Mouse (Mus musculus) myocyte (in vitro differentiated cells): ENCODE data around the gene Hipk4. TPM values are rescaled to one million over a fixed set of nuclear protein-coding genes. Genes with fewer than 3 reads are reported as not detected.

Experiments
- H3K27me3 ChIP-seq: one replicate; pipeline ENCODE4 v1.6.1; 2011; ENCODE audit not compliant: control insufficient read depth, insufficient read depth, insufficient read length
- H3K36me3 ChIP-seq: one replicate; pipeline ENCODE4 v1.6.1; 2011; ENCODE audit not compliant: control insufficient read depth, insufficient read depth
- H3K4me2 ChIP-seq: one replicate; pipeline ENCODE4 v1.6.1; 2011; ENCODE audit warnings: low read depth, control low read depth
- H3K4me3 ChIP-seq: one replicate; pipeline ENCODE4 v1.5.1; 2011; ENCODE audit warnings: mild to moderate bottlenecking, control low read depth, moderate library complexity
- H3K79me2 ChIP-seq: one replicate; pipeline ENCODE4 v1.6.1; 2011; ENCODE audit not compliant: control insufficient read depth, insufficient read depth
- H3ac ChIP-seq: one replicate; pipeline ENCODE4 v1.6.1; 2011; ENCODE audit not compliant: control insufficient read depth, insufficient read length
- CEBPB ChIP-seq: IDR thresholded peaks from 2 replicates; pipeline ENCODE4 v1.6.1; 2011; ENCODE audit warnings: mild to moderate bottlenecking, moderate library complexity; ENCODE audit not compliant: poor library complexity, insufficient read depth, severe bottlenecking
- E2F4 ChIP-seq: IDR thresholded peaks from one replicate; pipeline ENCODE4 v1.6.1; 2011; ENCODE audit warnings: mild to moderate bottlenecking, control low read depth, moderate library complexity; ENCODE audit not compliant: insufficient read depth
- MAX ChIP-seq: IDR thresholded peaks from one replicate; pipeline ENCODE4 v1.6.1; 2011; ENCODE audit warnings: low read depth, mild to moderate bottlenecking, control low read depth
- MYOD1 ChIP-seq, 3 experiments: IDR thresholded peaks; one replicate each; pipeline ENCODE4 v1.6.1; 2011; ENCODE audit warnings: control low read depth in 2 of 3, low read depth in 2 of 3, mild to moderate bottlenecking in 2 of 3, moderate library complexity in 1 of 3; ENCODE audit not compliant: insufficient read length in 2 of 3, control insufficient read depth in 1 of 3
- MYOG ChIP-seq, 3 experiments: IDR thresholded peaks; one replicate each; pipeline ENCODE4 v1.6.1; 2011; ENCODE audit warnings: control low read depth in 2 of 3, low read depth in 2 of 3, mild to moderate bottlenecking in 2 of 3; ENCODE audit not compliant: insufficient read length in 2 of 3, control insufficient read depth in 1 of 3, insufficient read depth in 1 of 3
- POLR2A ChIP-seq: IDR thresholded peaks from one replicate; pipeline ENCODE4 v1.6.1; 2011; ENCODE audit warnings: low read depth, mild to moderate bottlenecking, control low read depth, moderate library complexity; ENCODE audit not compliant: insufficient read length
- POLR2AphosphoS2 ChIP-seq: IDR thresholded peaks from one replicate; pipeline ENCODE4 v1.6.1; 2011; ENCODE audit warnings: low read depth, control low read depth; ENCODE audit not compliant: insufficient read length
- REST ChIP-seq: IDR thresholded peaks from one replicate; pipeline ENCODE4 v1.6.1; 2011; ENCODE audit warnings: mild to moderate bottlenecking, control low read depth, moderate library complexity; ENCODE audit not compliant: insufficient read depth, insufficient read length
- SRF ChIP-seq: IDR thresholded peaks from one replicate; pipeline ENCODE4 v1.6.1; 2011; ENCODE audit warnings: low read depth; ENCODE audit not compliant: control insufficient read depth, insufficient read length
- TCF12 ChIP-seq: IDR thresholded peaks from one replicate; pipeline ENCODE4 v1.6.1; 2011; ENCODE audit warnings: mild to moderate bottlenecking, control low read depth; ENCODE audit not compliant: poor library complexity, insufficient read depth, severe bottlenecking
- TCF3 ChIP-seq: IDR thresholded peaks from one replicate; pipeline ENCODE4 v1.6.1; 2011; ENCODE audit warnings: low read depth, control low read depth; ENCODE audit not compliant: insufficient read length
- USF1 ChIP-seq: IDR thresholded peaks from one replicate; pipeline ENCODE4 v1.6.1; 2011; ENCODE audit warnings: low read depth, mild to moderate bottlenecking, control low read depth, moderate library complexity
- polyA plus RNA-seq: library from polyadenylated mRNA; unstranded; fragments of >200 nt; fragmentation: generic; extraction: Trizol; gene quantifications from one replicate; pipeline ENCODE4 v1.2.1, GENCODE M21; 2012; ENCODE audit warnings: missing spikeins

The Hipk4 gene
- polyA plus RNA-seq, 1 experiment = 0.98 TPM

DNA sequence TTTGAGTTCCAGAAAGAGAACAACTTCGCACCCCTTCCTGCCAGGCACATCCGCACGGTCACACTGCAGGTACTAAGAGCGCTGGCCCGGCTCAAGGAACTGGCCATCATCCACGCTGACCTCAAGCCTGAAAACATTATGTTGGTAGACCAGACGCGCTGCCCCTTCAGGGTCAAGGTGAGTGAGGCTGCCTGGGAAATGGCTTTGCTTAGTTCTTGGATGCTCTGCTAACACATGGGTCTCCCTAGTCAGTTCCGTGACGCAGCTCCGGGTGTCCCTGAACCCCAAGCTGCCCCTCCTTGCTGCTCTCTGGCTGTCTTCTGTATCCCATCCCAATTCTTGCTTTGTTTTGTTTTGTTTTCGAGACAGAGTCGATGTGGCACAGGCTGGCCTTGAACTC lies 738 bp downstream of the Hipk4 start:
- Histone ChIP-seq H3K4me3 (no peak overlapping the region), H3K79me2 (no peaks in the 10 kb centered on the region), H3ac (no peak overlapping the region), H3K4me2 (no peak overlapping the region), H3K27me3 (no peaks in the 10 kb centered on the region), H3K36me3 (no peaks in the 10 kb centered on the region)
- no peak for TF ChIP-seq TCF12
- TF ChIP-seq MYOG (IDR thresholded peaks at IDR 0.05; ENCODE audit: control insufficient read depth in 1 of 3, insufficient read depth in 1 of 3, insufficient read length in 2 of 3, low read depth in 2 of 3) = no peak
- TF ChIP-seq POLR2AphosphoS2 = no peak
- TF ChIP-seq USF1 = no peak

DNA sequence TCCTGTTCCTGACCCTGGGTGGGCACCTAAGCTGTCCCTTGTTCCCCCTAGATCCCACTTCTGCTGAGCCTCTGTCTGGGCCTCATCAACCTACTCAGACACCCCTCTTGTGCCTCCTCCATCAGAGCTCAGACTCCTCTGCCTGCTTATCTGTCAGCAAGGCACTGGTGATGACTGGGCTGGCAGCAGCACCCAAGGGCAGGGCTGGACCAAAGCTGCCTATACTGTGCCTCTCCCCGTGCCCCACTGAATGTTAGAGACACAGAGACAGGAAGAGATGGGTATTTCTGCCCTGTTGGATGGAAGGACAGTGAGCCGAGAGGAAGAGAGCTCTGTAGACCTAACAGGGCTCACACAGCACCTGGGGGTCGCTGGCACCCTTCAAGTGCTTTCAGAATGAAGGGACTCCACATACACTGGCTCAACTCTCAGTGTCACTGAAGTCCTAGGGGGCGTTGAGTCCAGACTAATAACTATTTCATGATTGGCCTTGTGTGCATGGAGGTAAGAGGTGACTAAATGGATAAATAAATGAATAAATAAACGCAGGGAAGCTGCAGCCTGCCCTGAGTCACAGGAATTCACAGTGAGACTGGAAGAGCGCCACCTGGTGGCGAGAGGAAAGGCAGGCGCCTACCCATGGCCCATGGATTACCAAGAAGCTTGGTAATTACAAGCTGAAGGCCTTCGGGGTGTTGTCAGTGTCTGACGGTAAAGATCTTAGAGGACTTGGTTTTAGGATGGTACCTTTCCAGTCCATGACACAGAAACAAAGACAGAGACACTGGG lies 3.2 kb downstream of the Hipk4 start:
- Histone ChIP-seq H3ac (no peak overlapping the region), H3K4me2 (no peak overlapping the region)
- TF ChIP-seq USF1 (no peak), POLR2AphosphoS2 (peak; percentile 14)

DNA sequence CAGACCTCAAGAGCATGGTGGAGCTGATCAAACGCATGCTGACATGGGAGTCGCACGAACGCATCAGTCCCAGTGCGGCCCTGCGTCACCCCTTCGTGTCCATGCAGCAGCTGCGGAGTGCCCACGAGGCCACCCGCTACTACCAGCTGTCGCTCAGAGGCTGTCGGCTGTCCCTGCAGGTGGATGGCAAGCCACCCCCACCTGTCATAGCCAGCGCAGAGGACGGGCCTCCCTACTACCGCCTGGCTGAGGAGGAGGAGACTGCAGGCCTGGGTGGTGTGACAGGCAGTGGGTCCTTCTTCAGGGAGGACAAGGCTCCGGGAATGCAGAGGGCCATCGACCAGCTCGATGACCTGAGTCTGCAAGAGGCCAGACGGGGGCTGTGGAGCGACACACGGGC lies 6.0 kb downstream of the Hipk4 start:
- Histone ChIP-seq H3K36me3 (no peaks in the 10 kb centered on the region), H3K27me3 (no peaks in the 10 kb centered on the region), H3K4me2 (no peak overlapping the region), H3K4me3 (no peak overlapping the region), H3K79me2 (no peaks in the 10 kb centered on the region), H3ac (no peak overlapping the region)
- TF ChIP-seq MYOG (IDR thresholded peaks at IDR 0.05; ENCODE audit: control insufficient read depth in 1 of 3, insufficient read depth in 1 of 3, insufficient read length in 2 of 3, low read depth in 2 of 3) (peak in 2 of 3 experiments; percentile 89 to 93), TCF3 (peak; percentile 32), POLR2A (no peak), MYOD1 (IDR thresholded peaks at IDR 0.05; ENCODE audit: control insufficient read depth in 1 of 3, insufficient read length in 2 of 3, low read depth in 2 of 3) (peak in 2 of 3 experiments; percentile 70 to 71)

More for the DNA sequence above, 3.2 kb downstream of the Hipk4 start:
- H3K27me3 ChIP-seq = no peaks in the 10 kb centered on the region
- H3K36me3 ChIP-seq = no peaks in the 10 kb centered on the region
- H3K4me3 ChIP-seq = no peak overlapping the region
- H3K79me2 ChIP-seq = no peaks in the 10 kb centered on the region

DNA sequence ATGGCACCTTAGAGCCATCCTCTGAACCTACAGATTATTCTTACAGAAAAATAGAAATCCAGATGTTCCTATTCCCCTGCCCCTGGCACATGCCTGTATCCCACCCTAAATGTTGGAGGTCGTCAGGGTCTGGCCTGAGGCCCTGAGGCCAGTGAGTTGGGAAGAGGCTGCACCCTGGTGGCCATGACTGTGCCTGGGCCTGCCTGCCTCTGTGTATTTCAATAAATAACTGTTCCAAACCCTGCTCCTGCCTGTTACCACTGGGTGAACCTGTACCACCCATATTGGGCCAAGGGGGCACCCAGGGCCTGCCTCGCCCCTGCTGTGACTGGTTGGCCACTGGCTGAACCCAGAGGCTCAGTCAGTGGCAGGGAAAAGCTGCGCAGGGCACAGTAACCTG lies 7.9 kb downstream of the Hipk4 start:
- peaks cover 8% of the 10 kb centered on the region for H3K36me3 ChIP-seq
- no peak for TF ChIP-seq CEBPB

DNA sequence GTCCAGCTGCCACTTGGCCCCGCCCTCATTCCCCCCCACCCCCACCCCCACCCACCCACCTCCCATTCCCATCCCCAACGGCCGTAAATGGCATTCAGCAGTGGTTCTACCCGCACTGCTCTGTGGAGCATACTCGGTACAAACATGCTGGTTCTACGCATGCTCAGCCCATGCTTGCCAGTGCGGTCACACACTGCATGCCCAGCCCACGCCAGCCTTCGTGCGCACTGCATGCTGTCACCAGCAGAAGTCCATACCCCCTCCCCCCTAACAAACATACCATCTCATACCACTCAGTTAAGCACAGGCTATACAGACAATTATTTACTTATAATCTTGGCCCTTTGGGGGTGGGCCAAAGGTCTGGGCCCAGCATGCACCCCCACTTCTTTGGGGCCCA lies 8.6 kb downstream of the Hipk4 start:
- peak overlapping the region; percentile 6 for H3K4me2 ChIP-seq
- no peak overlapping the region for H3ac ChIP-seq
- H3K36me3 ChIP-seq = peaks cover 8% of the 10 kb centered on the region
- no peak for TF ChIP-seq REST
- TF ChIP-seq MYOD1 (IDR thresholded peaks at IDR 0.05; ENCODE audit: control insufficient read depth in 1 of 3, insufficient read length in 2 of 3, low read depth in 2 of 3) = no peak
- no peak for TF ChIP-seq SRF
- TF ChIP-seq TCF12 = no peak
- TF ChIP-seq POLR2AphosphoS2 = no peak
- no peak for TF ChIP-seq MAX
- TF ChIP-seq POLR2A = no peak
- TF ChIP-seq TCF3 = no peak
- TF ChIP-seq MYOG (IDR thresholded peaks at IDR 0.05; ENCODE audit: control insufficient read depth in 1 of 3, insufficient read depth in 1 of 3, insufficient read length in 2 of 3, low read depth in 2 of 3) = no peak
- no peak for TF ChIP-seq CEBPB
- no peak for TF ChIP-seq E2F4
- no peak for TF ChIP-seq USF1
- no peak overlapping the region for H3K4me3 ChIP-seq
- no peaks in the 10 kb centered on the region for H3K79me2 ChIP-seq
- no peaks in the 10 kb centered on the region for H3K27me3 ChIP-seq

More for the DNA sequence above, 7.9 kb downstream of the Hipk4 start:
- Histone ChIP-seq H3K4me3 (no peak overlapping the region), H3K4me2 (no peak overlapping the region), H3K79me2 (no peaks in the 10 kb centered on the region), H3ac (no peak overlapping the region), H3K27me3 (no peaks in the 10 kb centered on the region)

DNA sequence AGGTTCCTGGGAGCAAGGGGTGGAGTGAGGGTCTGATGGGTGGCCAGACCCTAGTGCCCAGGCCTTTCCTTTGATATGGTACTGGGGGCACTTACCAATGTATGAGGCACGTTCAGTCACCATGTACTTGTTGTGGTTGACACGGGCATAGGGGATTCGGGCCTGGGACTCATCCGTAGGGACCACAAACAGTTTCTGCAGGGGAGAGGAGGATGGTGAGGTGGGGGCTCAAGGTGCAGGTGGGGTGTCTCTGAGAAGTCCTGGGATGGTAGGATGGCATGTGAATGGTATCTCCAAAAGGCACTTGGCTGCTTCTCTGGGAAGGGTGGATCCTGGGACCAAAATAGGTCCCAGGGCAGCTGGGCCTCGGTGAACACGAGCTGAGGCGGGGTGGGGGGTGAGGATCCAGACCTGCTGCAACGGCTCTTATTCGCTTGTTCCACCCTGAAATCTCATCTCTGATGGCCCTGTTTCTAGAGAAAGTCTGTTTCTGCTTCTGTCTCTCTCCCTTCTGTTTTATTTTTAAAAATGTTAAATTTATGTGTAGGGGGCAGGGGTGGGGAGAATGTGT lies 9.5 kb downstream of the Hipk4 start:
- Histone ChIP-seq H3K79me2 (no peaks in the 10 kb centered on the region), H3K4me2 (no peak overlapping the region), H3K4me3 (no peak overlapping the region), H3K36me3 (peaks cover 8% of the 10 kb centered on the region), H3ac (no peak overlapping the region), H3K27me3 (no peaks in the 10 kb centered on the region)
- TF ChIP-seq E2F4 (no peak), MYOD1 (IDR thresholded peaks at IDR 0.05; ENCODE audit: control insufficient read depth in 1 of 3, insufficient read length in 2 of 3, low read depth in 2 of 3) (peak in 1 of 3 experiments; percentile 50), TCF3 (no peak), POLR2AphosphoS2 (no peak), MYOG (IDR thresholded peaks at IDR 0.05; ENCODE audit: control insufficient read depth in 1 of 3, insufficient read depth in 1 of 3, insufficient read length in 2 of 3, low read depth in 2 of 3) (peak in 1 of 3 experiments; percentile 59), MAX (no peak), USF1 (no peak), POLR2A (no peak), SRF (no peak), REST (no peak), TCF12 (no peak), CEBPB (no peak)
